Mouse (Mus musculus): ENCODE results near the gene Bcl3. TPM values are rescaled to one million over a fixed set of nuclear protein-coding genes. Genes with fewer than 3 reads are reported as not detected.

Gene Bcl3
- polyA plus RNA-seq, 1 experiment from 2014 or later = 0.54 TPM

- Histone ChIP-seq H3K27me3 (peaks cover 8% of the 10 kb centered on the region), H3K9ac (replicated peaks) (no peak overlapping the region), H3K36me3 (peaks cover 15% of the 10 kb centered on the region; the same call in 1 of the 2 replicates), H3K9me3 (no peaks in the 10 kb centered on the region), H3K4me2 (no peak overlapping the region), H3K4me1 (replicated peaks) (peaks cover 5% of the 10 kb centered on the region), H3K27ac (no peak overlapping the region), H3K4me3 (replicated peaks) (no peak overlapping the region)
- no peak for ATAC-seq (ENCODE audit: insufficient number of reproducible peaks, insufficient read depth, low FRiP score, low TSS enrichment, low read depth)
- WGBS = 84% methylated on average over 13 of the region's 13 CpGs
Observed at GRCm38 (mm10) chr7:19763829-19764477, 58.6 kb downstream of the Bcl3 start.

GRCm38 (mm10) chr7:19762283-19762682 lies 60.3 kb downstream of the Bcl3 start:
- 79% methylated on average over 11 of the region's 11 CpGs for WGBS

GRCm38 (mm10) chr7:19760021-19760420 lies 62.5 kb downstream of the Bcl3 start:
- H3K27ac ChIP-seq = no peak overlapping the region
- H3K36me3 ChIP-seq = peaks cover 22% of the 10 kb centered on the region
- no peaks in the 10 kb centered on the region for H3K9me3 ChIP-seq
- H3K4me3 ChIP-seq (replicated peaks) = no peak overlapping the region
- no peak overlapping the region for H3K4me2 ChIP-seq
- H3K9ac ChIP-seq (replicated peaks) = no peak overlapping the region
- ATAC-seq (ENCODE audit: insufficient number of reproducible peaks, insufficient read depth, low FRiP score, low TSS enrichment, low read depth) = no peak
- H3K4me1 ChIP-seq (replicated peaks) = 0 out of 2 replicates have a peak, but pooled peaks cover 8% of the 10 kb centered on the region
- no peaks in the 10 kb centered on the region for H3K27me3 ChIP-seq
- WGBS = 89% methylated on average over 13 of the region's 13 CpGs

More at GRCm38 (mm10) chr7:19762283-19762682, 60.3 kb downstream of the Bcl3 start:
- H3K36me3 ChIP-seq = peaks cover 22% of the 10 kb centered on the region; the same call in 1 of the 2 replicates
- no peaks in the 10 kb centered on the region; the same call in 1 of the 2 replicates for H3K27me3 ChIP-seq
- no peaks in the 10 kb centered on the region for H3K9me3 ChIP-seq
- no peaks in the 10 kb centered on the region for H3K4me1 ChIP-seq (replicated peaks)
- no peak overlapping the region for H3K4me3 ChIP-seq (replicated peaks)
- H3K4me2 ChIP-seq = no peak overlapping the region
- H3K27ac ChIP-seq = no peak overlapping the region
- ATAC-seq (ENCODE audit: insufficient number of reproducible peaks, insufficient read depth, low FRiP score, low TSS enrichment, low read depth) = no peak
- no peak overlapping the region for H3K9ac ChIP-seq (replicated peaks)

- Histone ChIP-seq H3K36me3 (peaks cover 12% of the 10 kb centered on the region), H3K27ac (no peak overlapping the region), H3K4me2 (no peak overlapping the region), H3K9me3 (no peaks in the 10 kb centered on the region), H3K27me3 (no peaks in the 10 kb centered on the region), H3K4me3 (replicated peaks) (no peak overlapping the region), H3K4me1 (replicated peaks) (0 out of 2 replicates have a peak, but pooled peaks cover 8% of the 10 kb centered on the region), H3K9ac (replicated peaks) (no peak overlapping the region)
- ATAC-seq (ENCODE audit: insufficient number of reproducible peaks, insufficient read depth, low FRiP score, low TSS enrichment, low read depth) = no peak
- 89% methylated on average over 13 of the region's 13 CpGs for WGBS
Observed at GRCm38 (mm10) chr7:19758623-19759022, 63.9 kb downstream of the Bcl3 start.

Other genes with a start within 250 kb of the Bcl3 start
- 0.38 and 0.61 TPM in 2 replicates for gene Zfp296, start 245.5 kb downstream of the Bcl3 start, polyA plus RNA-seq (2016; fragmentation: Nextera tagmentation; extraction: Ambion mirVana)
- 167 and 170 TPM in 2 replicates for gene Gemin7, start 245.2 kb downstream of the Bcl3 start, polyA plus RNA-seq (2016; fragmentation: Nextera tagmentation; extraction: Ambion mirVana)
- 77.4 and 78.4 TPM in 2 replicates for gene Clasrp, start 218.3 kb downstream of the Bcl3 start, polyA plus RNA-seq (2016; fragmentation: Nextera tagmentation; extraction: Ambion mirVana)
- gene Relb, start 193.3 kb downstream of the Bcl3 start, polyA plus RNA-seq (2016; fragmentation: Nextera tagmentation; extraction: Ambion mirVana) = 5.8 and 7.3 TPM in 2 replicates
- gene Clptm1, start 157.7 kb downstream of the Bcl3 start, polyA plus RNA-seq (2016; fragmentation: Nextera tagmentation; extraction: Ambion mirVana) = 92.6 and 94.2 TPM in 2 replicates
- 0.97 TPM in 1 of 2 replicates, not detected in the other for gene Apoc2, start 144.8 kb downstream of the Bcl3 start, polyA plus RNA-seq (2016; fragmentation: Nextera tagmentation; extraction: Ambion mirVana)
- not detected in 2 replicates for gene Gm44805, start 141.3 kb downstream of the Bcl3 start, polyA plus RNA-seq (2016; fragmentation: Nextera tagmentation; extraction: Ambion mirVana)
- gene Apoc4, start 141.3 kb downstream of the Bcl3 start, polyA plus RNA-seq (2016; fragmentation: Nextera tagmentation; extraction: Ambion mirVana) = not detected in 2 replicates
- gene Apoc1, start 130.1 kb downstream of the Bcl3 start, polyA plus RNA-seq (2016; fragmentation: Nextera tagmentation; extraction: Ambion mirVana) = 4.6 and 7.0 TPM in 2 replicates
- 114 and 131 TPM in 2 replicates for gene Apoe, start 123.6 kb downstream of the Bcl3 start, polyA plus RNA-seq (2016; fragmentation: Nextera tagmentation; extraction: Ambion mirVana)
- 166 and 174 TPM in 2 replicates for gene Tomm40, start 107.3 kb downstream of the Bcl3 start, polyA plus RNA-seq (2016; fragmentation: Nextera tagmentation; extraction: Ambion mirVana)
- 65.0 and 74.9 TPM in 2 replicates for gene Nectin2, start 72.3 kb downstream of the Bcl3 start, polyA plus RNA-seq (2016; fragmentation: Nextera tagmentation; extraction: Ambion mirVana)
- gene Bcam, start 51.8 kb downstream of the Bcl3 start, polyA plus RNA-seq (2016; fragmentation: Nextera tagmentation; extraction: Ambion mirVana) = 59.7 and 63.3 TPM in 2 replicates
- gene Cblc, start 26.0 kb downstream of the Bcl3 start, polyA plus RNA-seq (2016; fragmentation: Nextera tagmentation; extraction: Ambion mirVana) = 2.8 and 3.1 TPM in 2 replicates
- 0.43 TPM in 1 of 2 replicates, not detected in the other for gene Gm19345, start 29.2 kb upstream of the Bcl3 start, polyA plus RNA-seq (2016; fragmentation: Nextera tagmentation; extraction: Ambion mirVana)
- not detected in 2 replicates for gene Ceacam16, start 38.5 kb upstream of the Bcl3 start, polyA plus RNA-seq (2016; fragmentation: Nextera tagmentation; extraction: Ambion mirVana)
- gene Ceacam19, start 65.2 kb upstream of the Bcl3 start, polyA plus RNA-seq (2016; fragmentation: Nextera tagmentation; extraction: Ambion mirVana) = not detected in 2 replicates
- 7.5 and 8.1 TPM in 2 replicates for gene Pvr, start 98.4 kb upstream of the Bcl3 start, polyA plus RNA-seq (2016; fragmentation: Nextera tagmentation; extraction: Ambion mirVana)
- gene Igsf23, start 128.0 kb upstream of the Bcl3 start, polyA plus RNA-seq (2016; fragmentation: Nextera tagmentation; extraction: Ambion mirVana) = 0.14 TPM in 1 of 2 replicates, not detected in the other
- not detected in 2 replicates for gene Ceacam20, start 142.6 kb upstream of the Bcl3 start, polyA plus RNA-seq (2016; fragmentation: Nextera tagmentation; extraction: Ambion mirVana)
- not detected in 2 replicates for gene Nlrp9b, start 168.7 kb upstream of the Bcl3 start, polyA plus RNA-seq (2016; fragmentation: Nextera tagmentation; extraction: Ambion mirVana)